Mouse (Mus musculus) heart, embryonic 10.5 days (tissue): ENCODE results near the gene Olfr1016. TPM values are rescaled to one million over a fixed set of nuclear protein-coding genes. Genes with fewer than 3 reads are reported as not detected.

Experiments used
- DNase-seq: peaks from one replicate; pipeline ENCODE4 v3.0.0-alpha.2; 2017; ENCODE audit warnings: low spot score
- H3K27ac ChIP-seq: fragments of 300-500 bp; sonication (generic); 2 replicates; pipeline ENCODE4 v1.5.1; 2016; ENCODE audit warnings: mild to moderate bottlenecking
- H3K27me3 ChIP-seq: fragments of 300-500 bp; sonication (generic); 2 replicates; pipeline ENCODE4 v1.6.1; 2016; ENCODE audit warnings: mild to moderate bottlenecking; ENCODE audit not compliant: poor library complexity, insufficient read depth, severe bottlenecking
- H3K36me3 ChIP-seq: fragments of 300-500 bp; sonication (generic); 2 replicates; pipeline ENCODE4 v1.6.1; 2016; ENCODE audit warnings: mild to moderate bottlenecking, moderate library complexity
- H3K4me1 ChIP-seq: fragments of 300-500 bp; sonication (generic); 2 replicates; pipeline ENCODE4 v1.6.1; 2016; ENCODE audit warnings: mild to moderate bottlenecking
- H3K4me3 ChIP-seq: fragments of 300-500 bp; sonication (generic); 2 replicates; pipeline ENCODE4 v1.5.1; 2016; ENCODE audit warnings: mild to moderate bottlenecking, moderate library complexity
- H3K9me3 ChIP-seq: fragments of 300-500 bp; sonication (generic); 2 replicates; pipeline ENCODE4 v1.6.1; 2016; ENCODE audit warnings: mild to moderate bottlenecking, moderate library complexity
- WGBS: fragments of 180-500 bp; shearing (Covaris S2); methylation state at CpG from one replicate; pipeline ENCODE4 v1.1.7; 2016; 5-methylcytosine and 5-hydroxymethylcytosine counted together
- polyA plus RNA-seq: library from polyadenylated mRNA; unstranded; fragments of >200 nt; fragmentation: Nextera tagmentation; extraction: Ambion mirVana; gene quantifications from 2 replicates; pipeline ENCODE4 v1.2.1, GENCODE M21; 2016

The Olfr1016 gene
- not detected in 2 replicates for polyA plus RNA-seq

GRCm38 (mm10) chr2:85802444-85802843 lies at the start of gene Olfr1016:
Gene Olfr1016, minus strand, starts transcription at chr2:85802544.
- no peaks in the 10 kb centered on the region for H3K9me3 ChIP-seq
- no peaks in the 10 kb centered on the region for H3K36me3 ChIP-seq
- no peaks in the 10 kb centered on the region for H3K27me3 ChIP-seq
- no peak within 1 kb of the TSS for H3K4me3 ChIP-seq
- H3K4me1 ChIP-seq = no peaks in the 10 kb centered on the region
- DNase-seq = no peak
- no peak within 1 kb of the TSS for H3K27ac ChIP-seq
- WGBS = 84% methylated on average over 2 of the region's 2 CpGs

GRCm38 (mm10) chr2:85846730-85847129 lies 44.4 kb upstream of the Olfr1016 start, which contains the start of gene Olfr1020:
Gene Olfr1020, plus strand, starts transcription at chr2:85847030.
- H3K4me1 ChIP-seq = no peaks in the 10 kb centered on the region
- H3K27ac ChIP-seq = no peak within 1 kb of the TSS
- no peaks in the 10 kb centered on the region for H3K27me3 ChIP-seq
- DNase-seq = no peak
- 74% methylated on average over 1 of the region's 1 CpGs for WGBS
- no peaks in the 10 kb centered on the region for H3K9me3 ChIP-seq
- H3K36me3 ChIP-seq = no peaks in the 10 kb centered on the region
- H3K4me3 ChIP-seq = no peak within 1 kb of the TSS

GRCm38 (mm10) chr2:85845383-85845782 lies 43.0 kb upstream of the Olfr1016 start, which contains the start of gene Olfr1019:
Gene Olfr1019, minus strand, starts transcription at chr2:85845483.
- H3K27me3 ChIP-seq = no peaks in the 10 kb centered on the region
- no peaks in the 10 kb centered on the region for H3K4me1 ChIP-seq
- H3K4me3 ChIP-seq = no peak within 1 kb of the TSS

GRCm38 (mm10) chr2:85818179-85818578 lies 15.8 kb upstream of the Olfr1016 start, which contains the start of gene Olfr1018:
Gene Olfr1018, plus strand, starts transcription at chr2:85818479.
- H3K9me3 ChIP-seq = no peaks in the 10 kb centered on the region
- H3K27me3 ChIP-seq = no peaks in the 10 kb centered on the region
- no peaks in the 10 kb centered on the region for H3K4me1 ChIP-seq
- H3K27ac ChIP-seq = no peak within 1 kb of the TSS
- no peak for DNase-seq
- no peak within 1 kb of the TSS for H3K4me3 ChIP-seq
- H3K36me3 ChIP-seq = no peaks in the 10 kb centered on the region

More at GRCm38 (mm10) chr2:85845383-85845782, 43.0 kb upstream of the Olfr1016 start, which contains the start of gene Olfr1019:
- H3K9me3 ChIP-seq = no peaks in the 10 kb centered on the region
- DNase-seq = no peak
- no peaks in the 10 kb centered on the region for H3K36me3 ChIP-seq
- no peak within 1 kb of the TSS for H3K27ac ChIP-seq

GRCm38 (mm10) chr2:85804501-85804900 lies 2.2 kb upstream of the Olfr1016 start:
- WGBS = 68% methylated on average over 4 of the region's 4 CpGs

GRCm38 (mm10) chr2:85792331-85792730 lies 10.0 kb downstream of the Olfr1016 start:
- Histone ChIP-seq H3K9me3 (no peaks in the 10 kb centered on the region), H3K4me1 (no peaks in the 10 kb centered on the region), H3K27me3 (no peaks in the 10 kb centered on the region), H3K36me3 (no peaks in the 10 kb centered on the region), H3K4me3 (no peak overlapping the region), H3K27ac (no peak overlapping the region)
- 49% methylated on average over 2 of the region's 2 CpGs for WGBS
- DNase-seq = no peak

More at GRCm38 (mm10) chr2:85804501-85804900, 2.2 kb upstream of the Olfr1016 start:
- no peak for DNase-seq
- Histone ChIP-seq H3K36me3 (no peaks in the 10 kb centered on the region), H3K27me3 (no peaks in the 10 kb centered on the region), H3K27ac (no peak overlapping the region), H3K4me3 (no peak overlapping the region), H3K9me3 (no peaks in the 10 kb centered on the region), H3K4me1 (no peaks in the 10 kb centered on the region)

- Histone ChIP-seq H3K27ac (no peak within 1 kb of the TSS), H3K4me3 (no peak within 1 kb of the TSS)
Measured at GRCm38 (mm10) chr2:85781717-85782116, 20.6 kb downstream of the Olfr1016 start, which contains the start of gene Olfr1015. Gene Olfr1015, plus strand, starts transcription at chr2:85782017.

GRCm38 (mm10) chr2:85772413-85772812 lies 29.9 kb downstream of the Olfr1016 start, which contains the start of gene Olfr1014:
Gene Olfr1014, plus strand, starts transcription at chr2:85772713.
- no peak for DNase-seq
- no peak within 1 kb of the TSS for H3K4me3 ChIP-seq
- no peaks in the 10 kb centered on the region for H3K36me3 ChIP-seq

More at GRCm38 (mm10) chr2:85781717-85782116, 20.6 kb downstream of the Olfr1016 start, which contains the start of gene Olfr1015:
- H3K36me3 ChIP-seq = no peaks in the 10 kb centered on the region
- no peaks in the 10 kb centered on the region for H3K27me3 ChIP-seq
- H3K9me3 ChIP-seq = no peaks in the 10 kb centered on the region
- no peaks in the 10 kb centered on the region for H3K4me1 ChIP-seq
- DNase-seq = no peak

GRCm38 (mm10) chr2:85766798-85767197 lies 35.5 kb downstream of the Olfr1016 start, which contains the start of gene Olfr1013:
Gene Olfr1013, plus strand, starts transcription at chr2:85767098.
- no peaks in the 10 kb centered on the region for H3K27me3 ChIP-seq
- no peak within 1 kb of the TSS for H3K4me3 ChIP-seq
- no peaks in the 10 kb centered on the region for H3K9me3 ChIP-seq
- no peak within 1 kb of the TSS for H3K27ac ChIP-seq
- H3K36me3 ChIP-seq = no peaks in the 10 kb centered on the region
- no peak for DNase-seq
- no peaks in the 10 kb centered on the region for H3K4me1 ChIP-seq

More at GRCm38 (mm10) chr2:85772413-85772812, 29.9 kb downstream of the Olfr1016 start, which contains the start of gene Olfr1014:
- no peaks in the 10 kb centered on the region for H3K27me3 ChIP-seq
- H3K9me3 ChIP-seq = no peaks in the 10 kb centered on the region
- no peak within 1 kb of the TSS for H3K27ac ChIP-seq
- H3K4me1 ChIP-seq = no peaks in the 10 kb centered on the region

- DNase-seq = no peak
- Histone ChIP-seq H3K4me3 (no peak within 1 kb of the TSS), H3K36me3 (no peaks in the 10 kb centered on the region), H3K9me3 (no peaks in the 10 kb centered on the region), H3K27me3 (no peaks in the 10 kb centered on the region), H3K4me1 (no peaks in the 10 kb centered on the region), H3K27ac (no peak within 1 kb of the TSS)
- WGBS = 67% methylated on average over 1 of the region's 1 CpGs
Measured at GRCm38 (mm10) chr2:85762666-85763065, 39.7 kb downstream of the Olfr1016 start, which contains the start of gene Olfr1012. Gene Olfr1012, minus strand, starts transcription at chr2:85762766.

GRCm38 (mm10) chr2:85753822-85754221 lies 48.5 kb downstream of the Olfr1016 start:
- no peak overlapping the region for H3K4me3 ChIP-seq
- H3K36me3 ChIP-seq = no peaks in the 10 kb centered on the region
- no peaks in the 10 kb centered on the region for H3K27me3 ChIP-seq
- no peaks in the 10 kb centered on the region for H3K9me3 ChIP-seq
- no peak overlapping the region for H3K27ac ChIP-seq
- 77% methylated on average over 4 of the region's 4 CpGs for WGBS
- H3K4me1 ChIP-seq = no peaks in the 10 kb centered on the region
- DNase-seq = no peak
